Mouse (Mus musculus) Patski (cell line): ENCODE results near the gene R3hcc1l. TPM values are rescaled to one million over a fixed set of nuclear protein-coding genes. Genes with fewer than 3 reads are reported as not detected.

Experiments used
- ATAC-seq: fragments of 100-300 bp; one replicate; pipeline ENCODE4 v1.8.0; 2021
- CTCF ChIA-PET: fragments of 350-600 bp; sonication (Branson Sonifier 250); formaldehyde crosslinking; loops from one replicate; lab custom pipeline; 2022; ENCODE audit warnings: inconsistent platforms; lab: Charles Lee
- POLR2A ChIA-PET: fragments of 350-600 bp; sonication (Branson Sonifier 250); formaldehyde crosslinking; loops from one replicate; lab custom pipeline; 2022; ENCODE audit warnings: antibody characterized with exemption, inconsistent platforms; lab: Charles Lee
- DNase-seq: peaks from one replicate; pipeline ENCODE4 v3.0.0-alpha.2; 2011; ENCODE audit warnings: low read depth, low spot score
- H3K27me3 ChIP-seq: fragments of 371-371 bp; one replicate; pipeline ENCODE4 v1.5.1; 2021
- CTCF ChIP-seq: fragments of 100-300 bp; IDR thresholded peaks from one replicate; pipeline ENCODE4 v1.5.1; 2021
- in situ Hi-C: fragments of 300-500 bp; cut with MboI; formaldehyde crosslinking; loops from 3 replicates; pipeline ENCODE4 v1.11.1; 2018; ENCODE audit warnings: low pct_unique_long_range_greater_than_20kb, mixed read lengths
- polyA plus RNA-seq: library from polyadenylated mRNA; unstranded; gene quantifications from one replicate; pipeline ENCODE4 v1.2.3, GENCODE M21; 2021

The R3hcc1l gene
- polyA plus RNA-seq, 1 experiment from 2014 or later, result 28.6 TPM

- CTCF ChIA-PET, result interaction anchor here (2.7 kb wide), 1 partner anchor 9 kb away, joined by 11 read pairs; no protein-coding TSS in a partner anchor
- in situ Hi-C loops, result no loop called here
- no peak for DNase-seq
- no peaks in the 10 kb centered on the region for H3K27me3 ChIP-seq
- no peak for TF ChIP-seq CTCF
- no peak for ATAC-seq
- POLR2A ChIA-PET, result no interaction called here
Measured at GRCm38 (mm10) chr19:42575317-42575716, 56.8 kb downstream of the R3hcc1l start.

GRCm38 (mm10) chr19:42576856-42577255, 58.3 kb downstream of the R3hcc1l start:
- in situ Hi-C loops, result no loop called here
- TF ChIP-seq CTCF, result no peak
- ATAC-seq, result no peak
- no peaks in the 10 kb centered on the region for H3K27me3 ChIP-seq
- CTCF ChIA-PET, result interaction anchor here (1.0 kb wide), 1 partner anchor 9 kb away, joined by 3 read pairs; no protein-coding TSS in a partner anchor
- POLR2A ChIA-PET, result no interaction called here
- DNase-seq, result no peak

GRCm38 (mm10) chr19:42578631-42579030, 60.1 kb downstream of the R3hcc1l start:
- DNase-seq, result no peak
- CTCF ChIA-PET, result interaction anchor here (2.9 kb wide), 1 partner anchor 10 kb away, joined by 9 read pairs; no protein-coding TSS in a partner anchor
- POLR2A ChIA-PET, result interaction anchor here (0.7 kb wide), 1 partner anchor 204 kb away, joined by 4 read pairs; no protein-coding TSS in a partner anchor
- no peaks in the 10 kb centered on the region for H3K27me3 ChIP-seq
- ATAC-seq, result no peak
- in situ Hi-C loops, result no loop called here
- TF ChIP-seq CTCF, result no peak

- TF ChIP-seq CTCF, result no peak
- in situ Hi-C loops, result loop anchor here (10.0 kb wide), 1 partner anchor 194 kb away; the partner anchor contains the start of gene Hps1
- H3K27me3 ChIP-seq, result no peaks in the 10 kb centered on the region
- POLR2A ChIA-PET, result no interaction called here
- DNase-seq, result no peak
- CTCF ChIA-PET, result interaction anchor here (1.1 kb wide), 1 partner anchor 9 kb away, joined by 3 read pairs; no protein-coding TSS in a partner anchor
- no peak for ATAC-seq
Measured at GRCm38 (mm10) chr19:42580701-42581100, 62.1 kb downstream of the R3hcc1l start.

GRCm38 (mm10) chr19:42582811-42583370, 64.3 kb downstream of the R3hcc1l start:
- no peak for ATAC-seq
- POLR2A ChIA-PET, result no interaction called here

GRCm38 (mm10) chr19:42583677-42584076, 65.1 kb downstream of the R3hcc1l start:
- POLR2A ChIA-PET, result no interaction called here
- no peak for DNase-seq
- CTCF ChIA-PET, result interaction anchor here (1.1 to 2.7 kb wide), 8 partner anchors 9 to 268 kb away, joined by 3 to 11 read pairs (median 4); no protein-coding TSS in a partner anchor
- no peaks in the 10 kb centered on the region for H3K27me3 ChIP-seq
- in situ Hi-C loops, result loop anchor here (10.0 kb wide), 1 partner anchor 191 kb away; the partner anchor contains the start of gene Hps1
- no peak for ATAC-seq
- no peak for TF ChIP-seq CTCF

More at GRCm38 (mm10) chr19:42582811-42583370, 64.3 kb downstream of the R3hcc1l start:
- no peaks in the 10 kb centered on the region for H3K27me3 ChIP-seq
- CTCF ChIA-PET, result interaction anchor here (1.6 to 2.7 kb wide), 5 partner anchors 8 to 49 kb away, joined by 4 to 11 read pairs (median 4); no protein-coding TSS in a partner anchor
- DNase-seq, result no peak
- in situ Hi-C loops, result loop anchor here (10.0 kb wide), 1 partner anchor 192 kb away; the partner anchor contains the start of gene Hps1
- no peak for TF ChIP-seq CTCF

GRCm38 (mm10) chr19:42584188-42584587, 65.6 kb downstream of the R3hcc1l start:
- DNase-seq (no peak), ATAC-seq (no peak)
- no peaks in the 10 kb centered on the region for H3K27me3 ChIP-seq
- ChIA-PET CTCF (interaction anchor here (1.1 to 2.7 kb wide), 5 partner anchors 9 to 269 kb away, joined by 3 to 11 read pairs (median 3); no protein-coding TSS in a partner anchor), POLR2A (no interaction called here)
- in situ Hi-C loops, result loop anchor here (10.0 kb wide), 1 partner anchor 191 kb away; the partner anchor contains the start of gene Hps1
- no peak for TF ChIP-seq CTCF

GRCm38 (mm10) chr19:42587704-42588103, 69.1 kb downstream of the R3hcc1l start:
- no peak for TF ChIP-seq CTCF
- in situ Hi-C loops, result loop anchor here (10.0 kb wide), 1 partner anchor 187 kb away; the partner anchor contains the start of gene Hps1

GRCm38 (mm10) chr19:42589246-42589645, 70.7 kb downstream of the R3hcc1l start:
- H3K27me3 ChIP-seq, result no peaks in the 10 kb centered on the region
- POLR2A ChIA-PET, result no interaction called here
- in situ Hi-C loops, result loop anchor here (10.0 kb wide), 1 partner anchor 186 kb away; the partner anchor contains the start of gene Hps1
- TF ChIP-seq CTCF, result no peak
- CTCF ChIA-PET, result interaction anchor here (0.8 to 1.4 kb wide), 7 partner anchors 10 to 72 kb away, joined by 3 to 5 read pairs (median 3); no protein-coding TSS in a partner anchor
- DNase-seq (no peak), ATAC-seq (no peak)

More at GRCm38 (mm10) chr19:42587704-42588103, 69.1 kb downstream of the R3hcc1l start:
- no peaks in the 10 kb centered on the region for H3K27me3 ChIP-seq
- DNase-seq (no peak), ATAC-seq (no peak)
- ChIA-PET CTCF (interaction anchor here (1.2 kb wide), 1 partner anchor 49 kb away, joined by 3 read pairs; no protein-coding TSS in a partner anchor), POLR2A (no interaction called here)

- no peak for TF ChIP-seq CTCF
- ATAC-seq (no peak), DNase-seq (no peak)
- CTCF ChIA-PET, result interaction anchor here (1.2 to 2.1 kb wide), 2 partner anchors 19 to 276 kb away, joined by 3 to 6 read pairs; no protein-coding TSS in a partner anchor
- POLR2A ChIA-PET, result no interaction called here
- in situ Hi-C loops, result loop anchor here (5.0 kb wide), 2 partner anchors 66 to 156 kb away; no protein-coding TSS in a partner anchor
- no peaks in the 10 kb centered on the region for H3K27me3 ChIP-seq
Measured at GRCm38 (mm10) chr19:42591534-42591933, 73.0 kb downstream of the R3hcc1l start.
